Mouse (Mus musculus) spleen, adult 12 weeks (tissue): ENCODE results near the gene Sorbs1.
"Not testable (repeated sequence)": the region's sequence is repeated elsewhere in the genome, so short reads cannot be mapped to it uniquely, and the experiment has no call there.

Source experiments
- DNase-seq: peaks from one replicate; pipeline ENCODE4 v3.0.0; 2022; ENCODE audit warnings: low spot score

The Sorbs1 gene

GRCm38 (mm10) chr19:40513632-40514078 lies at the start of gene Sorbs1:
TSS of gene Sorbs1 (minus strand) at chr19:40513779.
- DNase-seq: peak; percentile 94

GRCm38 (mm10) chr19:40561521-40561920 lies 47.9 kb upstream of the Sorbs1 start:
- not testable (repeated sequence) for DNase-seq

GRCm38 (mm10) chr19:40556029-40556428 lies 42.5 kb upstream of the Sorbs1 start:
- DNase-seq: no peak

GRCm38 (mm10) chr19:40555136-40555535 lies 41.6 kb upstream of the Sorbs1 start:
- DNase-seq: no peak

GRCm38 (mm10) chr19:40554343-40554742 lies 40.8 kb upstream of the Sorbs1 start:
- no peak for DNase-seq

- no peak for DNase-seq
Observed at GRCm38 (mm10) chr19:40553849-40554248, 40.3 kb upstream of the Sorbs1 start.

DNA sequence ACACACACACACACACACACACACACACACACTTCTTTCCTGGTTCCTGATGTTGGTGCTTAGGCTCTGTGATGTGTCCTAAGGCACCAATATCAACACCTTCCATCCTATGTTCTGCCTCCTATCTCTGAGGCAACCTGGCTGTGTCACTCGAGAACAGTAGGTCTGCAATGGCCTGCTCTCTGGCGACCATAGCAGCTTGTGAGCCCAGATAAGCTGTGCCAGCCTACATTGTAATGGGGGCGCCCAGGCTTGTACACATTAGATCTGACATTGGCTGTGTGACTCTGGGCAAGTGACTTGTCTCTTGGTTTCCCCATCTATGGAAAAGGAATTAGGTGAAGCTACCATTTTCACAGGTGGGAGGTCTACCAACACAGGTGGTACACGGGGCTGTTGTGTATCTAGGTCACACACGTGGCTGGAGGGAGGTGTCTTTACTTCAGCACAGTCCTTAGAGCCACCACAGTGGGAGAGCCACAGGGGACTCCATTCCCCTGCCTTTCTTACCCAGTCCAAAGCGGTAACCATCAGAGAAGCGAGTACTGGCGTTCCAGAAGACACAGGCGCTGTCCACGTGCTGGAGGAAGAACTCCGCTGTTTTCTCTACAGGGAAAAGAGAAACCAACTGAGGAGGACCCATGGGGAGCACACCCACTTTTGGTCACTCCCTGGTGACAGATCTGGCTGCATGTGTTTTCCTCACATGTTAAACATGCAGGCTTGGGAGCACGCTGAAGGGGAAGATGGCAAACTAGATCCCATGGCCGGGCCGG lies 39.6 kb upstream of the Sorbs1 start:
- peak; percentile 28 for DNase-seq

DNA sequence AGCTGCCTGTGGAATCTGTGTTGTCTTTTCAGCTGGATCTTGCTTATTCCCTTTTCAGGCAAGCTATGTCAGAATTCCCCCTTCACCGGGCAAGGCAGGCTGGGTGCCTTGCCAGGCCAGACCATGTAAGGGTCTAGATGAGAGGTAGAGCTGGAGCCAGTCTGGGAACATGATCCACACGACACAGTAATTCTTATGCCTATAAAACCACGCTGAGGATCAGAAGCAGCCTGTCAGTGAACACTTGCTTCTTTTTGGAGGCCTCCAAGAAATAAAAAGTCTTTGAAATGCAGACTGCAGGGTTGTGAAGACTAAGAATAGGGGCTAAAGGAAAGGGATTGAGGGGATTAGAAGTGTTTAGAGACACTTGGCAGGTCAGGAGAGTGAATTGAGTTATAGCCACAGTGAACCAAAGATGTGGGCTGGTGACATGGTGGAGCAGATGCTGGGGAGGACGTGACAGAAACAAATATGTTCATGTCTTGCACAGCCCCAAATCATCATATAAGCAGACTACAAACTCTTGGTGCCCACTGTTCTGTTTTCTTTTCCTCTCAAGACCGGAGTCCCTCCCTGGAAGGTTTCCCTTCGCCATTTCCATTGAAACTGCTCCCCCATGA lies 36.0 kb upstream of the Sorbs1 start:
- DNase-seq: no peak

DNA sequence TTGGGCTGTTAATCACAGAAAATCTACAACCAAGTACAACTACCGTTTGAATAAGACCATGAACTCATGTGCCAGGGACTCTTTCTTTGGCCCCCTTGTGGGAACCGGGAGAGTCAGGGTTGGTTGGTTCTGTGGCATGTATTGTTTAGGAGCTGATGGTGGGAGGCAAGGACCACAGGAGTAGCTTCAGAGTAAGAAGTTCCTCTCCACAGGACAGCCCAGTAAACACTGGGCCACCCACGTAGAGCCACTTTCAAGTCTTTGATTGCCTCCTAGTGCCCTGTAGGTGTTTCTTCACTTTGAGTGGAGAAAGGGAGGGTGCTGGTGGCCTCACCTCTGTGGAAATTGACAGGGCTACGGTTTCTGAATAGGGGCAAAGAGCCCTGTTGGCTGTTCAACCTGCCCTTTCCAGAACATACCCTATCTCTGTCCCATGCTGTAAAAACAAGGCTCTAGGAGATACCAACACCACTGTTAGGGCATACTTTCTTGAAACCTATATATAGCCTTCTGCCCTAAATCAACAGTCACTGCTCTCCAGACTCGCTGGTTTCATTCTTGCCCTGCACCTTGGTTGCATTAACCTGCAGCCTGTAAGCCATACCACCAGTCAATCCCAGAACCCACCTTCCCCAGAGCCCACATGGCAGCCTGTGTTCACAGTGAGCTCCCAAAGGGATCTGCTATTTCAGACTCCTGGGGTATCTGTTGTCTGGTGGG lies 35.4 kb upstream of the Sorbs1 start:
- no peak for DNase-seq

GRCm38 (mm10) chr19:40548386-40548785 lies 34.8 kb upstream of the Sorbs1 start:
- DNase-seq: no peak

DNA sequence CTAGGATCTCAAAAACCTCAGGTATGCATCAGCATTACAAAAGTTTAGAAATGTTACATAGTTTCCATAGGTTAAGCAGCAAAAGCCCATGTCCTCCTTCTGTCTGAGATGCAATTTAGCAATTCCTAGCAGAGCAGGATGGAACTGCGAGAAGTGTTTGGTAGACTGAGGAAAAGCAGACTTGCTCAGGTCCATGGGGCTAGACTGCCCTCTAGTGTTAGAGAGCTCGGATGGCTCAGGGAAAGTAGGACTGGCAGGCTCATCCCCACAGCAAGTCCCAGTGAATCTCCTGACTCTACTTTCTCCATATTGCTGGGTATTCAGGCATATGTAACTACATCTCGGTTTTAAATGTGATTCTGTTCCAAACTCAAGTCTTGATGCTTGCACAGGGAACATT lies 31.3 kb upstream of the Sorbs1 start:
- DNase-seq: peak; percentile 33

- no peak for DNase-seq
Observed at GRCm38 (mm10) chr19:40542776-40543175, 29.2 kb upstream of the Sorbs1 start.

DNA sequence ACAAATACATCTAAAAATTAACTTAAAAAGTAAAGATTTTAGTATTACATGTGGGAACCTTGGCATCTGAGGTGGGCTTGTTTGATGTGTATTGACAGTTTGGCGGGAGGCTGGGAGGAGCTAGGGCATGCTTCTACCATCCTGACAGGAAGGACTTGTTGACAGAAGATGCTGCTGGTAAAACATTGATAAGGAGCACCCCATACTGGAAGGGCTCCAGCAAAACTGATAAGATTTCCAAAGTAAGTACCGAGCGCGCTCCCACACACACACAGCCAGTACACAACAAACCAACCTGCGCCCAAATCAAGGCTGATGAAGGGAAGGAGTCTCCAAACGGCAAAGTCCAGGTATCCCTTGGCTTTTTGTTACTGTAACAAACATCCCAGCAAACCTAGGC lies 22.9 kb upstream of the Sorbs1 start:
- no peak for DNase-seq

DNA sequence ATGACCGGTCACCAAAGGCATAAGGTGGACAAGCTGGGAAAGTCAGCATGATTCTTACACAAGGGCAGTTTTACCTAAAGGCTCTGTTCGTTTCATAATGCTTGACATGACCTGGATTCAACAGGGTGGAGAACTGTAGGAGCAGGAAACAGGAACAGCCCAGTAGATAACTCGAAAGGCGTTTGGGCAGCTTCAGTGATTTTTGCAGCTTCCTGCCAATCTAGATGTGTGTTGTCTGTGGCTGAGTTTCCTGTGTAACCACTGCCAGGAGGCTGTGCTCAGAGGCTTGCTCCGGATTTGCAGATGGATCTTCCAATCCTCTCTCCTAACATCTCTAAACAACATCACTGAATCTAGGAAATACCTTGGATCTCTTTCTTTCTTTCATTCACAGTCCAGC lies 18.9 kb upstream of the Sorbs1 start:
- no peak for DNase-seq

- no peak for DNase-seq
Observed at GRCm38 (mm10) chr19:40530323-40530722, 16.7 kb upstream of the Sorbs1 start.

DNA sequence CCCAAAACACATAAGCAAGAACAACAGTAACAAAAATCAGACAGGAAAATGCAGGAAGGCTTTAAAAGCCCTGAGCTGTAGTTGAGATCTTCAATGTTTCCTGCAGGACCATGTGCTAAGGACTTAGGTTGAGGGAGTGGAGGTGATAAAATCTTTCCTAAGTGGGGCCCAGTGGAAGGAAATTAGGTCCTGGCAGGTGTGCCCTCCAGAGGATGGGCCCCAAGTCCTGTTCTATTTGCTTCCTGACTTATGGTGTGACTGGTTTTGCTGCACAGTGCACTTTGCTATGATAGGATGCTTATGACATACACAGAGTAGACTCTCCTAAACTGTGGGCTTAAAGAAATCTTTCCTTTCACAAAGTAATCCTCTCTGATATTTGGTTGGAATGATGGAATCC lies 14.7 kb upstream of the Sorbs1 start:
- no peak for DNase-seq

GRCm38 (mm10) chr19:40526367-40527014 lies 12.9 kb upstream of the Sorbs1 start:
- DNase-seq: no peak

DNA sequence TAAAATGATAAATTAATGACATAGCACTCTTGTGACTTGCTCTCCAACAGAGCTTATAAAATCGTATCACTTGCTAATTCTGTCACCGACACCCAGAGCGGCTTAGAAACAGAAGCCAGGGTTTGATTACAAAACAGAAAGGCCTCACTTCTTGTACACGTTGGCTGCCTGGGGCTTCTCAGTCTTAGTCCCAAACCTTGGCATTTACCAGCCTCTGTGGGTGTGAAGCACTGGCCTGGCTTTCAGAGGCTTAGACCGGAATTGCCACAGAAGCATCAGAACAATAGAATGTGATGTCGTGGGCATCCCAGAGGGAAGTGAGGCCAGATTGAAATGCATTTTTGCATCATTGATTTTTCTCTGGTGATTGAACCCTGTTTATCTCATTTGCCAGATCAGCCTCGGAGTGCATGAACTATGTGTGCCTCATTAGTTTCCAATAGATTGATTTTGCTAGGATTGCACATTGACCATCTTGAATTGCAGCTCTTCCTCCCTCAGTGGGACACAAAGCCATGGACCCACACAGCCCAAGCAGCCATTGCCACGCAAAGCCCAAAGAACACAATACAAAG lies 9.9 kb upstream of the Sorbs1 start:
- no peak for DNase-seq

GRCm38 (mm10) chr19:40520403-40520802 lies 6.8 kb upstream of the Sorbs1 start:
- DNase-seq: no peak

- no peak for DNase-seq
Observed at GRCm38 (mm10) chr19:40518706-40519105, 5.1 kb upstream of the Sorbs1 start.

DNA sequence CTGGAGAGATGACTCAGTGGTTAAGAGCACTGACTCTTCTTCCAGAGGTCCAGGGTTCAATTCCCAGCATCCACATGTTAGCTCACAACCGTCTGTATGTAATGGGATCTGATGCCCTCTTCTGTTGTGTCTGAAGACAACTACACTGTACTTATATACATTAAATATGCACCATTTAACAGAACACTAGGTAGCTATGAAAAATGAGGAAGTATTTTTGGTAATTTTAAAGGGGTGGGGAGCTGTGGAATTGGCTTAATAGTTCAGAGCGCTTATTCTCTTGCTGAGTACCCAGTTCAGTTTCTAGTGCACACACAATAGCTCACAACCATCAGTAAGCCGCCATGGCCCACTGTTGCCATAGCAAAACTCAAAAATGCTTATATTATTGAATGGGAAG lies 2.0 kb upstream of the Sorbs1 start:
- DNase-seq: no peak

DNA sequence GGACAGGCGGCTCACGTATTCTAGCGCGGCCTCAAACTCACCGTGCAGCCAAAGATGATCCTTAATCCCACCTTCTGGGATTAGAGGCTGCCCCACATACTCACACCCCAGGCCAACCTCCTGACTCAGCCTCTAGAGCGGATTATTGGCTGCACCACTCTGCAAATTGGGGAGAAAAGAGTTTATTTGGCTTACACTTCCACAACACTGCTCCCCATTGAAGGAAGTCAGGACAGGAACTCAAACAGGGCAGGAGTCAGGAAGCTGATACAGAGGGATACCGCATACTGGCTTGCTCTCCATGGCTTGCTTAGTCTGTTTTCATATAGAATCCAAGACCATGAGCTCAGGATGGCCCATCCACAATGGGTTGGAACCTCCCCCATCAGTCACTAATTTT lies 797 bp upstream of the Sorbs1 start:
- no peak for DNase-seq
